Mouse (Mus musculus) erythroblast, embryonic 14.5 days (primary cell): ENCODE data around the gene Zyx. TPM values are rescaled to one million over a fixed set of nuclear protein-coding genes. Genes with fewer than 3 reads are reported as not detected.

Experiments
- H3K27me3 ChIP-seq: 2 replicates; pipeline ENCODE4 v1.6.1; 2012; ENCODE audit warnings: inconsistent platforms; ENCODE audit not compliant: control insufficient read depth
- H3K36me3 ChIP-seq: 2 replicates; pipeline ENCODE4 v1.6.1; 2012; ENCODE audit warnings: mild to moderate bottlenecking, inconsistent platforms; ENCODE audit not compliant: control insufficient read depth
- H3K4me1 ChIP-seq: 2 replicates; pipeline ENCODE4 v1.6.1; 2012; ENCODE audit warnings: inconsistent platforms; ENCODE audit not compliant: control insufficient read depth
- H3K4me3 ChIP-seq: replicated peaks from 2 replicates; pipeline ENCODE3; 2012; ENCODE audit warnings: moderate library complexity, mild to moderate bottlenecking, inconsistent platforms
- H3K9me3 ChIP-seq: 2 replicates; pipeline ENCODE4 v1.6.1; 2012; ENCODE audit warnings: low read length, inconsistent platforms, mixed read lengths; ENCODE audit not compliant: control insufficient read depth
- GATA1 ChIP-seq: IDR thresholded peaks from 2 replicates; pipeline ENCODE4 v1.6.1; 2012; ENCODE audit warnings: low read length, inconsistent platforms, mixed read lengths
- TAL1 ChIP-seq: IDR thresholded peaks from 3 replicates; pipeline ENCODE4 v1.6.1; 2012; ENCODE audit warnings: low read length, inconsistent platforms, mixed read lengths
- polyA plus RNA-seq: library from polyadenylated mRNA; stranded (reverse); fragments of >175 nt; gene quantifications from 2 replicates; pipeline ENCODE4 v1.2.3, GENCODE M21; 2012

Zyx gene
- polyA plus RNA-seq, 1 experiment = 4.1 TPM

DNA sequence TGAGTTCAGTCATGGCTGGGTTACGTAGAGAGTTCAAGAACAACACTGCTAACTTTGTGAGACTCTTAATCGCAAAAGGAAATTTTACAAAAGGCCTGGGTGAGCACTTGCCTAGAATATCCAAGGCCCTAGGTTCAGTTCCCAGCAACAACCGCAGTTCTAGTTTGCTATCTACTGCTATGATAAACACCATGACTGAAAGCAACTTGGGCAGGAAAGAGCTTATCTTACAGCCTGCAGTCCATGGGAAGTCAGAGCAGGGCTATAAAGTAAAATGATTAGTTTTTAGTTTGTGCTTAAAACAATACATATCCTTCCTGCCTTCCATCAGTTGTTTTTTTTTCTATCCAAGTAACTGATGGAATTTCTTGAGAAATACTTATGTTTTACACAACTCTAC lies 22.9 kb upstream of the Zyx start:
- Histone ChIP-seq H3K36me3 (no peaks in the 10 kb centered on the region), H3K9me3 (peaks cover 3% of the 10 kb centered on the region; the same call in 1 of the 2 replicates), H3K4me3 (no peak overlapping the region), H3K4me1 (peaks cover 10% of the 10 kb centered on the region), H3K27me3 (peaks cover 46% of the 10 kb centered on the region)
- no peak for TF ChIP-seq TAL1
- no peak for TF ChIP-seq GATA1

DNA sequence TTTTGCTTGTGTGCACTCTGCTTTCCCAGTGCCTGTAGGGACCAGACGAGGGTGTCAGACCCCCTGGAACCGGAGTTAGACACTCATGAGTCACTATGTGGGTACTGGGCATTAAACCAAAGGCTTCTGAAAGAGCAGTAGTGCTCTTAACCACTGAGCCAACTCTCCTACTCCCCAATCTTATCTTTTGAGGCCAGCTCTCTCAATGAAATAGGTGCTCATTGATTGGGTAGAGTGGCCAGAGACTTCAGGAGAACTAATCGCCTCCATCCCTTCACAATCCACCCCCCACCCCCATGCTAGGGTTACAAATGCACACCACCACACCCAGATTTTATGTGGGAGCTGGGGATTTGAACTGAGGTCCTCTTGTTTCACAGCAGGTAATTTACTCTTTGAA lies 20.7 kb upstream of the Zyx start:
- peaks cover 3% of the 10 kb centered on the region; the same call in 1 of the 2 replicates for H3K9me3 ChIP-seq
- peaks cover 24% of the 10 kb centered on the region for H3K27me3 ChIP-seq
- peaks cover 10% of the 10 kb centered on the region for H3K4me1 ChIP-seq
- TF ChIP-seq TAL1 = no peak
- TF ChIP-seq GATA1 = no peak
- no peaks in the 10 kb centered on the region for H3K36me3 ChIP-seq
- no peak overlapping the region for H3K4me3 ChIP-seq

DNA sequence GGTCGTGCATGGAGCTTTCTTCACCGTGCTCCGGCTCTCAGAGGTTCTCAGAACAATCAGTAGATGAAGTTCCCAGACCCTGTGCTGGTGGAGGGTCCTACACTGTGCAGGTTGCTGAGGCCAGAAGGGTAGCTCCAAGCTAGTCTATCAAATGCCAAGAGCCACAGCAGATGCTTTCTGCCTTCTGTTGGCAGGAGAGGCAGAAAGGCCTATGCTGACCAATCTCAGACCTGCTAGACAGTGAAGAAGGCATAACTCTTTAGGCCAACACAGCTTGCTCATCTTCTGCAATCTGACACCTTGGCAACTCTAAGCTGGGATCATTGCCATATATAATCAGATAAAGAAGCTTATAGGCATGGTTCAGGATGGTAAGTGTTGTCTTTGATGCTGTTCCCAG lies 19.2 kb upstream of the Zyx start:
- peaks cover 5% of the 10 kb centered on the region for H3K4me1 ChIP-seq
- H3K9me3 ChIP-seq = no peaks in the 10 kb centered on the region
- no peak overlapping the region for H3K4me3 ChIP-seq
- TF ChIP-seq TAL1 (no peak), GATA1 (no peak)
- H3K36me3 ChIP-seq = no peaks in the 10 kb centered on the region
- H3K27me3 ChIP-seq = peaks cover 9% of the 10 kb centered on the region

DNA sequence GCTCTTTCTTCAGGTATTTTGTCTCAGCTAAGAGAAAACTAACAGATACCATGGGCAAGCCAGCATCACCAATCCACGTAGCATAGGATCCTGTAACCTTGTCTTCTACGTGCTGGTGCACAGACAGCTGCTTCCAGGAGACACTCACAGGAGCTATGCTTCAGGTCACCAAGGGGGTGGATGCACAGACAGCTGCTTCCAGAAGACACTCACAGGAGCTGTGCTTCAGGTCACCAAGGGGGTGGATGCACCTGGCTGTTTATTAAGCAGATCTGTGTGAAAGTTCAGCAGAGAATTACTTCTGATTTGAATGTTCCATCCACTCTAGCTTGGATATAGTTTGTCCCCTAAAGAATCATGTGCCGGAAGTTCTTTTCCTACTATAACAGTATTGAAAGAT lies 18.5 kb upstream of the Zyx start:
- no peaks in the 10 kb centered on the region for H3K36me3 ChIP-seq
- TF ChIP-seq TAL1 (no peak), GATA1 (no peak)
- peaks cover 5% of the 10 kb centered on the region for H3K4me1 ChIP-seq
- H3K27me3 ChIP-seq = peaks cover 2% of the 10 kb centered on the region
- no peaks in the 10 kb centered on the region for H3K9me3 ChIP-seq
- H3K4me3 ChIP-seq = no peak overlapping the region

DNA sequence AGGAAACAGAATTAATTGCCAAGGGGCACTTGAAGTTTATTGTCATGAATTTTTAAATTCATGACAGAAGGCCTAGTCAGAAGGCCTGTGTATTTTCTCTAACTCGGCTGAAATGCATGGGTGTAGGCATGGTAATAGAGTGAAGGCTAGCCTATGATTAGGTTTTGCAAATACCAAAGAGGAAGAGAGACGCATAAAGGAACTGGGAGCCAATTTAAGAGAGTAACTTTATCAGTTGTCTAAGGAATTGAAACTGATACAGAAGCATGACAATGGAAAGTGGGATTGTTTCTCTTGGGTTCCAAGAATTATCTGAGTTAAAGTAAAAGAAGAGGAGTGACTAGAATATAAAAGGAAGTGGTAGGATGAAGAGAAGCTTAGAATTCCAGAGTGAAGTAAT lies 10.2 kb upstream of the Zyx start:
- H3K4me3 ChIP-seq = no peak overlapping the region
- no peaks in the 10 kb centered on the region for H3K4me1 ChIP-seq
- H3K27me3 ChIP-seq = no peaks in the 10 kb centered on the region
- H3K36me3 ChIP-seq = no peaks in the 10 kb centered on the region
- no peak for TF ChIP-seq TAL1
- TF ChIP-seq GATA1 = no peak
- no peaks in the 10 kb centered on the region for H3K9me3 ChIP-seq

DNA sequence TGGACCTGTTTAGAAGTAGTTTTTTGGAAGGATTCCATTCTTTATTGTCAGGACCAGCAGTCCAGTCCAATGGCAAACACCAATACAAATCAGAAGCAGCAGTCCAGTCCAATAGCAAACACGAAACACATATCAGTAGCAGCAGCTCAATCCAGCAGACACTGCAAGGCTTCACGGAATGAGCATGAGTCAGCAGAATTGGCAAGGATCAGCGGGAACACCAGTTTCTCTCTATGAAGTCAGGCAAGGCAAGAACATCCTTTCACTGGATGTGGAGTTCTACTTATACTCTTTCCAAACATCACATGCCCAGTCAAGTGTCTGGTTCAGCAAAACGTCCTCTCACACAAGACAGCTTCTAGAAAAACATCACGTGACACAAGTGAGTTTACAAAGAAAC lies 9.4 kb upstream of the Zyx start:
- TF ChIP-seq GATA1 (no peak), TAL1 (no peak)
- Histone ChIP-seq H3K4me3 (no peak overlapping the region), H3K4me1 (no peaks in the 10 kb centered on the region), H3K9me3 (no peaks in the 10 kb centered on the region), H3K27me3 (no peaks in the 10 kb centered on the region), H3K36me3 (no peaks in the 10 kb centered on the region)

DNA sequence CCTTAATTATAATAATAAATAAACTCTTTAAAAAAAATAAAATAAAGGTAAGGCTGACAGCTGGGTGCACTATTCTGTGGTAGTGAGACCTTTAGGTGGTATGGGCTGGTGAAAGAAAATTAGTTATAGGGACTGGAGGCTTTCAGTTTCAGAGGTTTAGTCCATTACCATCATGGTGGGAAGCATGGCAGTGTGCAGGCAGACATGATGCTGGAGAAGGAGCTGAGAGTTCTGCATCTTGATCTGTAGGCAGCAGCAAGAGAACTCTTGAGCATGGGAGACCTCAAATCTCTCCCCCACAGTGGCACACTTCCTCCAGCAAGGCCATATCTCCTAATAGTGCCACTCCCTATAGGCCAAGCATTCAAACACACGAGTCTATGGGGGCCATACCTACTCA lies 7.3 kb upstream of the Zyx start:
- Histone ChIP-seq H3K4me1 (no peaks in the 10 kb centered on the region), H3K4me3 (no peak overlapping the region), H3K27me3 (no peaks in the 10 kb centered on the region), H3K36me3 (no peaks in the 10 kb centered on the region), H3K9me3 (no peaks in the 10 kb centered on the region)
- no peak for TF ChIP-seq GATA1
- no peak for TF ChIP-seq TAL1

DNA sequence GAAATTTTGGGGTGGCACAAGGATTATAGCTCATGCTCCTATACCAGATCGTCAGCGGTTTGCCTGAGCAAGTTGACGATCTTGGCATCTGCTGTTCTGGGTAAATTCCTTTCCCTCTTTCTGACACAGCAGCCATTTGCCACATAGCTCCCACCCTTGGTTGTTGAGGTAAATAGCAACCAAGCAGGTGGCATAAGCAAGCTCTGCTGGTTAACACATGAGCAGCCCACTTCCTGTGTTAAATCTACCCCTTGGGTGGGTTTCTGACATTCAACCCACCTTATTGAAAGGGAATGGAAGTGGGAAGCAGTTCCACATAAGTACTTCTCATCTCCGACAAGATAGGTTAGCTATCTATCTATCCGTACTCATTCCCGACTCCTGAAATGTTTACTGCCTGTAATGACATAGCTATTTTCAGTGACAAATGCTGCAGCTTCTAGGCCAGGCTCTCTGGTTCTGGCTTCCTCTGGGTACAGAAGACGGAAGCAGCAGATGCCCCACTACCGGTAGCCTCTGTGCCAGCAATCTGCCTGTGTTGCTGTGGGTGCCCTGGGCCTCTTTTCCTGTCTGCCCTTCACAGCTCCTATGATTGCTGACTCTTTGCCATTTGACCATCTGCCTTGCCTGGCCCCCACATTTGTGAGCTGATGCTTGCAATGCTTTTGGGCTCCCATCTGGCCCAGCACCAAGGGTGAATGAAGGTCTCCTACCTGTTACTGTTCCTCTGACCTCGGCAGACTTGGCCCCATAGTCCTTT lies 5.9 kb upstream of the Zyx start:
- H3K27me3 ChIP-seq = no peaks in the 10 kb centered on the region
- no peak overlapping the region for H3K4me3 ChIP-seq
- H3K36me3 ChIP-seq = no peaks in the 10 kb centered on the region
- H3K4me1 ChIP-seq = no peaks in the 10 kb centered on the region
- no peaks in the 10 kb centered on the region for H3K9me3 ChIP-seq
- no peak for TF ChIP-seq TAL1
- no peak for TF ChIP-seq GATA1

DNA sequence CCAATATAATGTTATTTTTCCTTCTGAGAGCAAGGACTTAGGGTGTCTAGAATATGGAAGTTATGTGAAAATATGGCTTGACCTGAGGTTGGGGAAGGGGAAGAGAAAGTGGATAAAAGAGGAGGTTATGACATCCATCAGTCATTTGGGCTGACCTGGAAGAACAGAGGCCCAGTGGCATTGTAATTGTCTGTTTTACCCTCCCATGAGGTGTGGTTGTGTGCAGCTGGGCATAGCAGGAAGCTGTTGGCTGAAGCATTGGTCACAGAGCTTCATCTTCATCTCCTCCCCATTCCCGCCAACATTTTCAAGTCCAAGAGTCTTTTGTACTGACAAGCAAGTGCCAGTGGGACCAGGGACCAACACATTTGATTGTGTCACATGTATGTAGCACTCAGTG lies 5.2 kb upstream of the Zyx start:
- H3K4me3 ChIP-seq = no peak overlapping the region
- peaks cover 4% of the 10 kb centered on the region for H3K4me1 ChIP-seq
- no peaks in the 10 kb centered on the region for H3K36me3 ChIP-seq
- TF ChIP-seq TAL1 (no peak), GATA1 (no peak)
- peaks cover 3% of the 10 kb centered on the region for H3K27me3 ChIP-seq
- H3K9me3 ChIP-seq = no peaks in the 10 kb centered on the region
